Mouse (Mus musculus) mature B cell (primary cell): ENCODE measurements around the gene Angptl6.

Experiments used
- in situ Hi-C: fragments of 300-500 bp; cut with MboI; formaldehyde crosslinking; loops from 2 replicates; pipeline ENCODE4 v1.14.3; 2019

Angptl6 gene

GRCm38 (mm10) chr9:20887191-20887590 is 7.7 kb upstream of the Angptl6 start:
- in situ Hi-C loops: no loop called here

- in situ Hi-C loops: no loop called here
These were observed 7.0 kb upstream of the Angptl6 start for GRCm38 (mm10) chr9:20886563-20886962.

DNA sequence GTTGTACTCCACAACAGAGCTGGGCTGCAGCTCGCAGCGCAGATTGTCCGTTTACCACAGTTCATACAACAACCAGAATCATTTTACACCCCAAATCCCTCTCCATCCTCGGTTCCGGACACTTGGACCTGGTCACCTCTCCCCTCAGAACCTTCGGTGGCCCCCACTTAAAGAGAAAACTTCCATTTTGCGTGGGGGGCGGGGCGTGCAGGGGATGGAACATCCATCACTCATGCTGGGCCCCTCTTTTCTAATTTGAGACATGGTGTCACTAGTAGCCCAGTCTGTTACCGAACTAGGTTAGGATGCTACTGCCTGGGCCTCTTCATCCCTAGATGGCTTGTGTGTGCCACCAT is 839 bp downstream of the Angptl6 start:
- in situ Hi-C loops: no loop called here

- in situ Hi-C loops: no loop called here
These were observed 1.4 kb downstream of the Angptl6 start for GRCm38 (mm10) chr9:20878041-20878709.

DNA sequence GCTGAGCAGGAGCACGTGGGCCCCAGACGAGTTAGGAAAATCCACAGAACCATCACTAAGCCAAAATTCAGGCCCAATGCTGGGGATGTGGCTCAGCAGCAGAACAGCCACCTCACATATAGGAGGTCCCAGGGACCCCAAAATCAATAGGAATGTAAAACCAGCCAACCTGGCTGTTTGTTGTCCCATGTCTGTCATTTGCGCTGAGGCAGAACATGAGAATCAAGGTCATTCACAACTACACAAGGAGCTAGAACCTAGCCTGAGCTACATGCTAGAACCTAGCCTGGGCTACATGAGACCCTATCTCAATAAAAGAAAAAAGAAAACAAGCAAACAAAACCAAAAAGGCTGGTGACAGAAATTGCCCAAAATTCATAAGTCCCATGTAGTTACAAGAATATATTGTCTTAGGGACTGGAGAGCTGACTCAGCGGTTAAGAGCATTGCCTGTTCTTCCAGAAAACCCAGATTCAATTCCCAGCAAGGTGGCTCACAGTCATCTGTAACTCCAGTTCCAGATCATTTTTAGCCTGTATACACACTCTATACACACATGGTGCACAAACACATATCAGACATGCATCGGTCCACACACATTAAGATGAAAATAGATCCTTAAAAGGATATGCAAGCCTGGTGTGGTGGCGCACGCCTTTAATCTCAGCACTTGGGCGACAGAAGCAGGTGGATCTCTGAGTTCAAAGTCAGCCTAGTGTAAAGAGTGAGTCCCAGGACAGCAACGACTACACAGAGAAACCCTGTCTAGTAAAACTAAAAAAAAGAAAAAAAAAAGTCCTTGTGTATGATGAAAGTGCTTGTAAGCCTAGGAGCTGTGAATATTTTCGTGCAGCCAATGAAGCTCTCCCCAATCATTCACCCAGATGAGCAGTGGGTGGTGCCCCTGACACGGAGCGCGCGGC is 2.1 kb downstream of the Angptl6 start:
- in situ Hi-C loops: no loop called here

GRCm38 (mm10) chr9:20876318-20877117 is 3.0 kb downstream of the Angptl6 start:
- in situ Hi-C loops: no loop called here

GRCm38 (mm10) chr9:20875021-20875790 is 4.3 kb downstream of the Angptl6 start:
- in situ Hi-C loops: no loop called here

DNA sequence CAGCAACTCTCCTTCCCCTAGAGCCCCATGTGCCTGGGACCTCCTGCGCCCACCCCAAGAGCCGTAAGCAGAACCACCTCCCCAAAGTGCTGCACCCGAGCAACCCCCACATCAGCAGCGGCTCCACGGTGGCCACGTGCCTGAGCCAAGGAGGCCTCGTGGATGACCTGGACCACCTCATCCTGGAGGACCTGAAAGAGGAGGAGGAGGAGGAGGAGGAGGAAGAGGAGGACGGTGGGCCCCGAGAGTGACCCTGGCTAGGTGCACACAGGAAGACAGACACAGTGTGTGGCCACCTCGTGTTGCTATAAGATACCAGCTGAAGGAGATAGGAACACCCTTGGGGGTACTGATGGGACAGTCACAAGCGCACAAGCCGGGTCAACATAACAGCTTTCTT is 6.0 kb downstream of the Angptl6 start:
- in situ Hi-C loops: no loop called here

GRCm38 (mm10) chr9:20872991-20873390 is 6.5 kb downstream of the Angptl6 start:
- in situ Hi-C loops: no loop called here

- in situ Hi-C loops: no loop called here
These were observed 9.0 kb downstream of the Angptl6 start for GRCm38 (mm10) chr9:20870211-20871173.

DNA sequence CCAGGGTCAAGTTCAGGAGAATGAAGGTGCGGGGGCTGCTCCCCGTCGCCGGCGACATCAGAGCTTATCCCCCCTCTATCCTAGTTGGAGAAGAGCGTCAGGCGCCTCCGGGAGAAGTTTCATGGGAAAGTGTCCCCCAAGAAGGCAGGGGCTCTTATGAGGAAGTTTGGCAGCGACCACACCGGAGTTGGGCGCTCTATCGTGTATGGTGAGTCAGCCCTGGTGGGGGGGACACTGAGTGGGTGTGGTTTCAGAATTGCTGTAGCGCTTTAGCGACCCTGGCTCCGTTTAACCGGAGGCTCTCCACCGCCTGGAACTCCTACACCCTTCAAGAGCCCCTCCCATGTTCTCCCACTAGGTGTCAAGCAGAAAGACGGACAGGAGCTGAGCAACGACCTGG is 10.3 kb downstream of the Angptl6 start:
- in situ Hi-C loops: no loop called here

DNA sequence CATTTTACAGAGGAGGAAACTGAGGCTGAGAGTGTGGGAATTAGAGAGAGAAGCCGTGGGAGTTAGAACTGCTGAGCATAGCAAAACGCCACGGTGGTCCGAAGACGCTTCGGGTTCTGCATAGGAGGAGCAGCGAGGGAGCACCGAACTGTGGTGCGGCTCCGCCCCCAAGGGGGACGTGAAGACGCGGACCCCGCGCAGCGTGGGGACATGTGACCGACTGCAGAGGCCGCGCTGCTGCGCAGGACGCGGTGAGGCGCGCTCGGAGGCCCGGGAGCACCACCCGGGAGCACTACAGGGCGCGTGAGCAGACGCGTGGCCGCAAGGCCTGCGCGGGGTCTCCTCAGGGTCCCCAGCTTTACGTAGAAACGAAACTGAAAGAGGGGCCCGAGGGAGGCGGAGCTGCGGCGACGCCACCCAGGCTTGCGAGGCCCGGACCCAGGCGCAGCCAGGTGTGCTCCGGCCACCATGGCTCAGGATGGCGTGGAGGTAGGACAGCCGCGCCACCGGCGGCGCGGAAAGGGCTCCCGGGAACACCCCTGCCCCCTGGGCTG is 11.0 kb downstream of the Angptl6 start, which contains the start of gene A230050P20Rik:
Gene A230050P20Rik, plus strand, starts transcription at position 195 of the 554 bp plus-strand sequence.
- in situ Hi-C loops: no loop called here

DNA sequence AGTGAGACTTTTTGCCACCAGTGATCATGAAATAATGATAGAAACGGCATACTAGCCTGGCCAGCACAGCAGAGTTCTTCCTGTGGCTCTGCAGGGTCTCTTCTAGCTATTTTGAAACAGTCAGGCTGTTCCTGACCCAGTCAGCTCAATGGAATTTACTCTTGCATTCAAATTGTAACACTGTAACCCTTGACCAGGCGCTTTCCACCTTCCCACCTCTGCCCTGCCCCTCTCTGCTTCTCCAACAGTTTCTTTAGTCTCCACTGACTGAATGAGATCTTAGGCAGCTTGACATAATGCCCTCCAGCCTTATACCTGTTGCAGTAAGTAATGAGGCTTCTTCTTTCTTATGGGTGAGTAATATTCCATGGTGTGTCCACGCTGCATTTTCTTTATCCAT is 12.6 kb downstream of the Angptl6 start:
- in situ Hi-C loops: no loop called here

GRCm38 (mm10) chr9:20862225-20862624 is 17.3 kb downstream of the Angptl6 start:
- in situ Hi-C loops: no loop called here

DNA sequence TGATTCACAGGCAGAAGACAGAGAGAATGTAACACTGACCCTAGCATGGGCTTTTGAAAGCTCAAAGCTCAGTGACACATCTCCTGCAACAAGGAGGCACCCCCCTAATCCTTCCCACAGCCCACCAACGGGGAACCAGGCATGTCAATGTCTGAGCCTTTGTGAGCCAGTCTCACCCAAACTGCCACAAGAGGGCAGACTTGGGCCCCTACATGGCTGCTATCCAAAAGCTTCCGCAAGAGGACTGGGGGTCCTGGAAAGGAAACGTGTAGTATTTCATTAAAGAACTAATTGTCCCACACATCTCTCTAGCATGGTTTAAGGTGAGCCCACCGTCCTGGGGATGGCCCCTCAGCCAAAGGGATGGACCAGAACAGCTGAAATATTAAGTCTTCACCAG is 17.7 kb downstream of the Angptl6 start:
- in situ Hi-C loops: no loop called here

DNA sequence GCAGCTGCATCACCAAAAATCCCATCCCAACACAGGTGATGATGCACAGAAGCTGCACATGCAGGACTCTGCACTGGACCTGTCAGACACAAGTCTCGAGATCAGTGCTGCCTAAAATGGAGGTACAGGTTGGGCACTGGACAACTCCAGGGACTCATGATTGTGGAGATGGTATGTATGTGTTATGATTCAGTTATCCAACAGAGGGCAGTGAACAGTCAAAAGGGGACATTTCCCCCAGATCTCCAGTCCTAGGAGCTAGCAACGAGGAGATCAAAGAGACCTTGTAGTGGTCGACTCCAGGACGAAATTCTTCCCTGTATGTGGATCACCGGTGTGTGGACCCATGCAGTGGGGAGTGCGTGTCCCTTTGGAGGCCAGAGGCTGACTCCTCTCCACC is 19.6 kb downstream of the Angptl6 start:
- in situ Hi-C loops: no loop called here

GRCm38 (mm10) chr9:20857131-20857530 is 22.4 kb downstream of the Angptl6 start:
- in situ Hi-C loops: no loop called here

- in situ Hi-C loops: no loop called here
These were observed 29.3 kb downstream of the Angptl6 start for GRCm38 (mm10) chr9:20850179-20850578.

DNA sequence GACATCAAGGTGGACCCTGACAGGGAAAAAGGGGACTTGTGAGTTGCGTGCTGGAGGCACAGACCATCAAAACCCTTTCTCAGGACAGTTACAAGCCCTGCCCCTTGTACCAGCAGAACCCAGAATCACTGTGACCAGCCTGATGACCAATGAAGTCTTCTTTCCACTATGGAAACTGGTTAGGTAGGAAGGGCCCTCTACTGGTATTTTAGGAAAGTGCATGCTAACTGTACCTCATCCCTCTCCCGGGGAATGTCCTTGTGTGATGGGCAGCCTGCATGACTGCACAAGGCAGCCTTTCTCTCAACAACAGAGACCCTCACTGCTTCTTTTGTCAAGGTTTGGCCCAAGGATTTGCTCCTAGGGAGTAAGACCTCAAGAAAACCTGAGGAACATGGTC is 36.9 kb downstream of the Angptl6 start:
- in situ Hi-C loops: no loop called here

DNA sequence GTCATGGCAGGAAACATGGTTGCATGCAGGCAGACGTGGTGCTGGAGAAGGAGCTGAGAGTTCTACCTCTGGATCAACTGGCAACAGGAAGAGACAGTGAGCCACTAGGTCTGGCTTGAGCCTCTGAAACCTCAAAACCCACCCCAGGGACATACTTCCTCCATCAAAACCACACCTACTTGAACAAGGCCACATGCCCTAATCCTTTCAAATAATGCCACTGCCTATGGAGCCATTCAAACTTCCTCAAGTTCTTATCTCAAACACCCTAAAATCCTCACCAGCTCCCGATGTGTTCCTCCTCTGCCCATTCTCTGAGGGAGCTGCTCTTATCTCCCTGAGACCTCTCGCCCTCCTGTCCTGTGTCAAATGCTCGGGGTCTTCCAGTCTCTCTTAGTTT is 37.3 kb downstream of the Angptl6 start:
- in situ Hi-C loops: no loop called here
